Mouse (Mus musculus) forebrain, postnatal 0 days (tissue): ENCODE data around the gene Ager. TPM values are rescaled to one million over a fixed set of nuclear protein-coding genes. Genes with fewer than 3 reads are reported as not detected.
A peak's percentile ranks its signal among the peaks of the same experiment; 100 is the strongest.

Experiments used
- ATAC-seq: fragments of 200-750 bp; cut with Nextera tagmentation; 2 replicates; pipeline ENCODE4 v1.8.0; 2017; ENCODE audit warnings: mild to moderate bottlenecking, moderate library complexity
- DNase-seq: peaks from one replicate; pipeline ENCODE4 v3.0.0-alpha.2; 2015
- H3K27ac ChIP-seq: fragments of 300-500 bp; sonication (generic); 2 replicates; pipeline ENCODE4 v1.5.1; 2014; ENCODE audit warnings: low read depth, mild to moderate bottlenecking, antibody characterized with exemption, low read length, moderate library complexity, mixed read lengths
- H3K27me3 ChIP-seq: fragments of 300-500 bp; sonication (generic); 2 replicates; pipeline ENCODE4 v1.6.1; 2014; ENCODE audit warnings: mild to moderate bottlenecking, low read length, mixed read lengths; ENCODE audit not compliant: insufficient read depth
- H3K36me3 ChIP-seq: fragments of 300-500 bp; sonication (generic); 2 replicates; pipeline ENCODE4 v1.6.1; 2014; ENCODE audit warnings: mild to moderate bottlenecking, moderate library complexity; ENCODE audit not compliant: insufficient read depth
- H3K4me1 ChIP-seq: fragments of 300-500 bp; sonication (generic); 2 replicates; pipeline ENCODE4 v1.6.1; 2014; ENCODE audit warnings: antibody characterized with exemption; ENCODE audit not compliant: insufficient read depth
- H3K4me2 ChIP-seq: fragments of 300-500 bp; sonication (generic); 2 replicates; pipeline ENCODE4 v1.6.1; 2014; ENCODE audit warnings: low read depth, mild to moderate bottlenecking, moderate library complexity
- H3K4me3 ChIP-seq: fragments of 300-500 bp; sonication (generic); 2 replicates; pipeline ENCODE4 v1.5.1; 2014; ENCODE audit warnings: low read depth, low read length, mixed read lengths
- H3K9ac ChIP-seq: fragments of 300-500 bp; sonication (generic); 2 replicates; pipeline ENCODE4 v1.6.1; 2014; ENCODE audit warnings: mild to moderate bottlenecking
- H3K9me3 ChIP-seq: fragments of 300-500 bp; sonication (generic); 2 replicates; pipeline ENCODE4 v1.6.1; 2016; ENCODE audit warnings: low read length
- CTCF ChIP-seq: sonication (generic); IDR thresholded peaks from 2 replicates; pipeline ENCODE4 v1.5.1; 2016; ENCODE audit warnings: antibody characterized with exemption, control low read depth, low read depth
- WGBS: fragments of 180-500 bp; shearing (Covaris S2); extraction: QIAGEN DNeasy Blood & Tissue Kit; methylation state at CpG from one replicate; pipeline ENCODE4 v1.1.7; 2014; 5-methylcytosine and 5-hydroxymethylcytosine counted together
- polyA plus RNA-seq: library from polyadenylated mRNA; unstranded; fragments of >200 nt; fragmentation: Nextera tagmentation; extraction: Ambion mirVana; gene quantifications from 2 replicates; pipeline ENCODE4 v1.2.1, GENCODE M21; 2015
- total RNA-seq: library from RNA; depleted of rRNA; stranded (reverse); fragments of >200 nt; gene quantifications from 2 replicates; pipeline ENCODE4 v1.2.3, GENCODE M21; 2014

The Ager gene
- total and polyA plus RNA-seq, 2 experiments from 2014 or later: 1.2 to 2.8 TPM

DNA sequence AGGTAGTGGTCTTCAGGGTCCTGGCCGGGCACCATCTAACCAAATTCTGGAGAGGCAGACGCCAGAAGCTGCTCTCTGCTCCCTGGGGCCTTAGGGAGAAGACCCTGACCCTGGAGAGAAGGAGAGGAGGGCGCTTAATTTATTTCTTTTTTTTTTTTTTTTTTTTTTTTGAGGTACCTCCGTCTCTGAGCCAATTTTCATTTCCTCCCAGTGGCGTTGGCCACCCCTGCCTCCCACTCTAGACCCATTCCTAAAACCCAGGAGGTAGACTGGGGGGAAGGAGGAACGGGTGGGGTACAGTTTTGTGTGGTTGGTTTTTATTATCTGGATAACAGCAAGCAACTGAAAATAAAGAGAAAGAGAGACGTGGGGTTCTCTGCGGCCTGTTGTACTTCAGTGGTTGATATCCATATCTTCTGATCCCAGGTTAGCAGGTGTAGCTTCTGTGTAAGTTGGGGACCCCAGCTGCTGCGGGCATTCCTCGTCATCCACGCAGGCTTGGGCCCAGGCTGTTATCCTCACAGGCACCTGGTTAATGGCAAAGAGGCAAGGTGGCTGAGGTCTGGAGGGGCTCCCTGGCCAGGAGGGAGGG, 15.5 kb downstream of the Ager start:
- Histone ChIP-seq H3K4me2 (no peak overlapping the region), H3K9me3 (no peaks in the 10 kb centered on the region), H3K4me3 (no peak overlapping the region), H3K27me3 (no peaks in the 10 kb centered on the region), H3K36me3 (peaks cover 60% of the 10 kb centered on the region), H3K4me1 (no peaks in the 10 kb centered on the region), H3K9ac (no peak overlapping the region), H3K27ac (no peak overlapping the region)
- no peak for DNase-seq
- no peak for ATAC-seq
- 90% methylated on average over 11 of the region's 11 CpGs for WGBS
- TF ChIP-seq CTCF: no peak

DNA sequence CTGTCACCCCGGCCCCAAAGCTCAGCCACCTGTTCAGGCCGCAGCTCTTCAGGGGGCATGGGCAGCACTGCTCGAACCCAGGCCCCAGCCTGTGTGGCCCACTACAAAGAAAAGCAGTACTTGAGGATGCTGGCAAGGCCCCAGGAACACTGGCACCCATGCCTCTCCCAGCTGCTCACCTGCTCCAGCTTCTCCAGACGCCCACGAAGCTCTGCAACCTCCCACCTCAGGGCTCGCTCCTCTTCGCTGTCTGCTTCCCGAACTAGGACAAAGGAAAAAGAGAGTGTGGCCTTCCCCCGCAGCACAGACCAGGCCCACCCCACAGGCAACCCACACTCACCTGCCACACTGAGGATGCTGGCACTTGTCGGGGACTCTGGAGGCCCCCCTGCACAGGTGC, 16.2 kb downstream of the Ager start:
- no peaks in the 10 kb centered on the region for H3K4me1 ChIP-seq
- no peak overlapping the region for H3K27ac ChIP-seq
- no peak overlapping the region for H3K9ac ChIP-seq
- no peaks in the 10 kb centered on the region for H3K27me3 ChIP-seq
- H3K36me3 ChIP-seq: peaks cover 60% of the 10 kb centered on the region
- DNase-seq (no peak), ATAC-seq (no peak)
- TF ChIP-seq CTCF: no peak
- 84% methylated on average over 10 of the region's 10 CpGs for WGBS
- H3K9me3 ChIP-seq: no peaks in the 10 kb centered on the region
- no peak overlapping the region for H3K4me2 ChIP-seq
- H3K4me3 ChIP-seq: no peak overlapping the region

DNA sequence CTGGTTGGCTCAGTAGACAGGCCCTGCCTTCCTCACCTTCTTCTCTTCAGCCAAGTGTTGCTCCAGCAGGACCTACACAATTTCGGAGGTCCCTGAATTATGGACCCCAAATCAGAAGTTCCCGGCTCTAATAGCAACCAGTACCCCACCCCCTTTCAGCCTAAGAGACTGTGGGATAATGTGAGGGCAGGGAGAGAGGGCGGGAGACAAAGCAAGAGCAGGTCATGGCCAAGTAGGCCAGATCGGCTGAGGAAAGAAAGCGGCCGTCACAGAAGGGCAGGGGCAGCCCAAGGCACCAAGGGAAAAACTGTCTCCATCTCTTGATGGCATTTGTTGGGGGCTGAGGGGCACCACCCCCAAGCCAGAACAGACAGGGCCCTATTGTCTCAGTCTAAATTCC, 18.2 kb downstream of the Ager start, which contains the start of gene Egfl8:
Gene Egfl8, minus strand, starts transcription at position 101 of the 400 bp plus-strand sequence.
- Histone ChIP-seq H3K4me1 (no peaks in the 10 kb centered on the region), H3K9ac (no peak within 1 kb of the TSS), H3K9me3 (no peaks in the 10 kb centered on the region), H3K4me2 (no peak within 1 kb of the TSS), H3K27me3 (no peaks in the 10 kb centered on the region), H3K36me3 (peaks cover 58% of the 10 kb centered on the region), H3K27ac (no peak within 1 kb of the TSS), H3K4me3 (no peak within 1 kb of the TSS)
- DNase-seq (no peak), ATAC-seq (no peak)
- 73% methylated on average over 6 of the region's 6 CpGs for WGBS
- no peak for TF ChIP-seq CTCF

- no peaks in the 10 kb centered on the region for H3K4me1 ChIP-seq
- peaks cover 45% of the 10 kb centered on the region for H3K36me3 ChIP-seq
- DNase-seq (peak; percentile 58), ATAC-seq (no peak)
- no peaks in the 10 kb centered on the region for H3K27me3 ChIP-seq
- no peak overlapping the region for H3K27ac ChIP-seq
- WGBS: 19% methylated on average over 6 of the region's 6 CpGs
- H3K4me3 ChIP-seq: no peak overlapping the region
- H3K4me2 ChIP-seq: no peak overlapping the region
- H3K9ac ChIP-seq: no peak overlapping the region
- peak; percentile 72 for TF ChIP-seq CTCF
- H3K9me3 ChIP-seq: no peaks in the 10 kb centered on the region
These were observed 21.3 kb downstream of the Ager start for GRCm38 (mm10) chr17:34618999-34619398.

DNA sequence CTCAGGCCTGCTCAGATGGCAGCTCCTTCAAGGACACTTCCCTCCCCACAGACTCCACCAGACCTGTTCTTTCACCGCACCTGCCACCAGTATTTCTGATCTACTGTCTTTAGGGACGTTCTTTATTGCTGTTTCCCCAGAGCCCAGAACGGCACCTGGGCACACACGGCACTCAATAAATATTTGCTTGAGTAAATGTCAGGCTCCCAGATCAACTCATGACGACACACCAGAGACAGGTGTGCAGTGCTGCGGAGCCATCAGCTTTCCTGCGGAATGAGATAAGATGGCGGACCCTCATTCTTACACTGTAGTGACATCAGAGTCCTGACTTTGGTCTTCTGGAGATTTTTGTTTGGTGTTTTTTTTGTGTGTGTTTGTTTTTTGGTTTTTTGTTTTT, 23.3 kb downstream of the Ager start:
- Histone ChIP-seq H3K27me3 (no peaks in the 10 kb centered on the region), H3K4me2 (no peak overlapping the region), H3K4me1 (peaks cover under 1% of the 10 kb centered on the region; the same call in 1 of the 2 replicates), H3K9ac (no peak overlapping the region), H3K9me3 (no peaks in the 10 kb centered on the region), H3K36me3 (peaks cover 31% of the 10 kb centered on the region), H3K4me3 (no peak overlapping the region), H3K27ac (no peak overlapping the region)
- 94% methylated on average over 8 of the region's 8 CpGs for WGBS
- DNase-seq (no peak), ATAC-seq (no peak)
- TF ChIP-seq CTCF: no peak

- no peaks in the 10 kb centered on the region for H3K27me3 ChIP-seq
- TF ChIP-seq CTCF: peak; percentile 46
- H3K27ac ChIP-seq: no peak overlapping the region
- WGBS: 81% methylated on average over 9 of the region's 9 CpGs
- no peak for DNase-seq
- H3K36me3 ChIP-seq: peaks cover 24% of the 10 kb centered on the region
- no peak for ATAC-seq
- H3K4me1 ChIP-seq: peaks cover 10% of the 10 kb centered on the region
- H3K9me3 ChIP-seq: no peaks in the 10 kb centered on the region
- no peak overlapping the region for H3K9ac ChIP-seq
- H3K4me3 ChIP-seq: no peak overlapping the region
- H3K4me2 ChIP-seq: no peak overlapping the region
These were observed 25.5 kb downstream of the Ager start for GRCm38 (mm10) chr17:34623161-34623560.

GRCm38 (mm10) chr17:34624981-34625380, 27.3 kb downstream of the Ager start:
- no peaks in the 10 kb centered on the region for H3K27me3 ChIP-seq
- H3K9ac ChIP-seq: no peak overlapping the region
- DNase-seq: no peak
- no peak overlapping the region for H3K4me3 ChIP-seq
- TF ChIP-seq CTCF: no peak
- H3K4me2 ChIP-seq: no peak overlapping the region
- ATAC-seq: no peak
- H3K9me3 ChIP-seq: no peaks in the 10 kb centered on the region
- no peak overlapping the region for H3K27ac ChIP-seq
- H3K4me1 ChIP-seq: peaks cover 21% of the 10 kb centered on the region
- H3K36me3 ChIP-seq: peaks cover 22% of the 10 kb centered on the region
- WGBS: 98% methylated on average over 3 of the region's 3 CpGs
